In the genomic region with DNA sequence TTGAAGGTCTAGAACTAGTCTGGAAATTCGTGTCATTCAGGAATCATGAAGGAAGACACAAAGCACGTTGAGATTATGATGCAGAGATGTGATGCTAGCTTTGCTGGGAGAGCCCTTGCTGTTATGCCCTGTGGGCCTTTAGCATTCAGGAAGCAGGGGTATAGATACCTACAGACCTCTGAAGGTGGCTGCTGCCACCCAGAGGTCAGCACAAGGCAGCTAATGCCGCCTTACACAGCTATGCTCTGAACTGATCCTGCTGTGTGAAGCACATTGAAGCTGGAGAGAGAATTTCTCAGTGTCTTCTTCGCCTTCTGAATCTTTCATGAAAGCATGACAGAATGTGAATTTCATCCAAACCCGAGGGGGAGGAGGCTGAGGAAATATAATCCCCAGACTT, we compare ENCODE assay signal across 8 mouse cellular contexts. TPM values are rescaled to one million over a fixed set of nuclear protein-coding genes. Genes with fewer than 3 reads are reported as not detected.
A peak's percentile ranks its signal among the peaks of the same experiment; 100 is the strongest.
DNase-seq lines count a peak whose midpoint lies in the region; ATAC-seq and TF ChIP-seq lines count a peak whose summit lies in the region.

No protein-coding gene starts in this region.

- H3K27ac ChIP-seq in neural tube, embryonic 14.5 days (ENCODE audit: low read depth, low read length), result no peak overlapping the region
- no peak overlapping the region for H3K27ac ChIP-seq in neural tube, embryonic 15.5 days (replicated peaks)
- no peak overlapping the region for H3K27ac ChIP-seq in intestine, postnatal 0 days (ENCODE audit: low read depth, low read length)
- no peak overlapping the region for H3K27ac ChIP-seq in stomach, embryonic 14.5 days (ENCODE audit: low read length)

- intact Hi-C loops in gastrocnemius, postnatal 14 days (cut with DNase I; ENCODE audit: low total_unique reads), result no loop called here

- H3K36me3 ChIP-seq in neural tube, embryonic 14.5 days (ENCODE audit: control insufficient read depth, insufficient read depth, low read length), result no peaks in the 10 kb centered on the region
- no peaks in the 10 kb centered on the region for H3K36me3 ChIP-seq in neural tube, embryonic 15.5 days
- no peaks in the 10 kb centered on the region for H3K36me3 ChIP-seq in intestine, postnatal 0 days (ENCODE audit: control insufficient read depth, insufficient read depth)
- no peaks in the 10 kb centered on the region for H3K36me3 ChIP-seq in stomach, embryonic 14.5 days (ENCODE audit: control insufficient read depth, insufficient read depth, low read length)

- no peak overlapping the region for H3K4me2 ChIP-seq in neural tube, embryonic 14.5 days (ENCODE audit: low read depth, low read length)
- H3K4me2 ChIP-seq in neural tube, embryonic 15.5 days, result no peak overlapping the region
- H3K4me2 ChIP-seq in intestine, postnatal 0 days (replicated peaks; ENCODE audit: low read depth), result no peak overlapping the region
- no peak overlapping the region for H3K4me2 ChIP-seq in stomach, embryonic 14.5 days (replicated peaks; ENCODE audit: low read depth, low read length)

- no peak overlapping the region for H3K9ac ChIP-seq in neural tube, embryonic 14.5 days (replicated peaks; ENCODE audit: low read depth, low read length)
- no peak overlapping the region for H3K9ac ChIP-seq in neural tube, embryonic 15.5 days (replicated peaks)
- no peak overlapping the region for H3K9ac ChIP-seq in intestine, postnatal 0 days (ENCODE audit: low read depth, low read length)
- no peak overlapping the region for H3K9ac ChIP-seq in stomach, embryonic 14.5 days (replicated peaks; ENCODE audit: low read depth, low read length)

- peak; percentile 67 for TF ChIP-seq CTCF in intestine, postnatal 0 days (IDR thresholded peaks at IDR 0.05; ENCODE audit: low read depth)

- peak; percentile 64; the same call in 1 of the 2 replicates for ATAC-seq in neural tube, embryonic 14.5 days (ENCODE audit: low read depth)
- no peak for ATAC-seq in neural tube, embryonic 15.5 days (ENCODE audit: low FRiP score)
- ATAC-seq in cerebellum, adult (ENCODE audit: insufficient number of reproducible peaks, low FRiP score, low TSS enrichment), result peak; percentile 83
- no peak for ATAC-seq in intestine, postnatal 0 days
- 0 out of 2 replicates have a peak, but pooled peaks have one; percentile 47 for ATAC-seq in stomach, embryonic 14.5 days (ENCODE audit: insufficient number of reproducible peaks, insufficient read depth, low FRiP score, low read depth)

- no peaks in the 10 kb centered on the region for H3K27me3 ChIP-seq in neural tube, embryonic 14.5 days (ENCODE audit: control insufficient read depth, insufficient read depth, low read length)
- H3K27me3 ChIP-seq in neural tube, embryonic 15.5 days (replicated peaks), result no peaks in the 10 kb centered on the region
- H3K27me3 ChIP-seq in intestine, postnatal 0 days (replicated peaks; ENCODE audit: control insufficient read depth, insufficient read depth, low read length), result no peaks in the 10 kb centered on the region
- H3K27me3 ChIP-seq in stomach, embryonic 14.5 days (ENCODE audit: control insufficient read depth, insufficient read depth, low read length), result no peaks in the 10 kb centered on the region

- WGBS in neural tube, embryonic 14.5 days, result 23% methylated on average over 5 of the region's 5 CpGs
- 26% methylated on average over 5 of the region's 5 CpGs for WGBS in neural tube, embryonic 15.5 days
- WGBS in intestine, postnatal 0 days, result 23% methylated on average over 5 of the region's 5 CpGs
- WGBS in stomach, embryonic 14.5 days, result 24% methylated on average over 5 of the region's 5 CpGs

- peak; percentile 71 for DNase-seq in heart, adult 11 months
- no peak for DNase-seq in heart, adult 18-20 months
- no peak for DNase-seq in gastrocnemius, postnatal 14 days

- H3K4me1 ChIP-seq in neural tube, embryonic 14.5 days (ENCODE audit: control insufficient read depth, insufficient read depth, low read length), result no peaks in the 10 kb centered on the region
- H3K4me1 ChIP-seq in neural tube, embryonic 15.5 days, result 0 out of 2 replicates have a peak, but pooled peaks cover 5% of the 10 kb centered on the region
- no peaks in the 10 kb centered on the region for H3K4me1 ChIP-seq in intestine, postnatal 0 days (replicated peaks; ENCODE audit: control insufficient read depth, insufficient read depth, low read length)
- 0 out of 2 replicates have a peak, but pooled peaks cover 5% of the 10 kb centered on the region for H3K4me1 ChIP-seq in stomach, embryonic 14.5 days (ENCODE audit: control insufficient read depth, insufficient read depth, low read length)

- no peak overlapping the region for H3K4me3 ChIP-seq in neural tube, embryonic 14.5 days (ENCODE audit: low read depth, low read length)
- no peak overlapping the region for H3K4me3 ChIP-seq in neural tube, embryonic 15.5 days (replicated peaks)
- no peak overlapping the region for H3K4me3 ChIP-seq in intestine, postnatal 0 days (ENCODE audit: low read depth, low read length)
- no peak overlapping the region for H3K4me3 ChIP-seq in stomach, embryonic 14.5 days (ENCODE audit: low read depth, low read length)

- no peaks in the 10 kb centered on the region for H3K9me3 ChIP-seq in neural tube, embryonic 14.5 days (ENCODE audit: control insufficient read depth, low read length)
- H3K9me3 ChIP-seq in neural tube, embryonic 15.5 days (replicated peaks), result no peaks in the 10 kb centered on the region
- H3K9me3 ChIP-seq in intestine, postnatal 0 days (ENCODE audit: control insufficient read depth), result no peaks in the 10 kb centered on the region
- no peaks in the 10 kb centered on the region for H3K9me3 ChIP-seq in stomach, embryonic 14.5 days (ENCODE audit: control insufficient read depth, low read depth, low read length)

RNA-seq across cellular contexts. Expression of a gene that starts 3.7 kb away (rescaled TPM):
- 10 to 100 TPM; 61.8 to 62.6 TPM for total RNA-seq in heart, adult 18-20 months (2021)
- 19.0 and 29.5 TPM in 2 replicates for polyA plus RNA-seq in neural tube, embryonic 14.5 days (2014; fragmentation: Nextera tagmentation; extraction: Ambion mirVana)
- polyA plus RNA-seq in neural tube, embryonic 15.5 days (2015; fragmentation: Nextera tagmentation; extraction: Ambion mirVana), result 14.6 and 18.2 TPM in 2 replicates
- polyA plus RNA-seq in intestine, postnatal 0 days (2015; fragmentation: Nextera tagmentation; extraction: Ambion mirVana), result 4.3 and 5.7 TPM in 2 replicates
- 19.2 and 19.9 TPM in 2 replicates for polyA plus RNA-seq in stomach, embryonic 14.5 days (2014; fragmentation: Nextera tagmentation; extraction: Ambion mirVana)
- total RNA-seq in gastrocnemius, postnatal 14 days (2021), result 10 to 100 TPM; 45.2 to 55.3 TPM

RNA-seq across cellular contexts. Expression of a gene that starts 38.6 kb away (rescaled TPM):
- total RNA-seq in heart, adult 18-20 months (2021), result 1 to 10 TPM; 7.5 to 9.0 TPM
- 0.88 and 1.0 TPM in 2 replicates for polyA plus RNA-seq in neural tube, embryonic 14.5 days (2014; fragmentation: Nextera tagmentation; extraction: Ambion mirVana)
- 1.0 and 1.2 TPM in 2 replicates for polyA plus RNA-seq in neural tube, embryonic 15.5 days (2015; fragmentation: Nextera tagmentation; extraction: Ambion mirVana)
- 3.7 and 4.1 TPM in 2 replicates for polyA plus RNA-seq in intestine, postnatal 0 days (2015; fragmentation: Nextera tagmentation; extraction: Ambion mirVana)
- polyA plus RNA-seq in stomach, embryonic 14.5 days (2014; fragmentation: Nextera tagmentation; extraction: Ambion mirVana), result 4.9 and 6.7 TPM in 2 replicates
- 1 to 10 TPM; 8.5 to 9.4 TPM for total RNA-seq in gastrocnemius, postnatal 14 days (2021)

Comparison
In these comparisons a context has a peak if more than half of its experiments do, and no peak if none do; other contexts are left out.
1. ATAC-seq: peak in neural tube, embryonic 14.5 days (single experiment), cerebellum, adult (single experiment) and stomach, embryonic 14.5 days (single experiment); none in neural tube, embryonic 15.5 days (single experiment) and intestine, postnatal 0 days (single experiment).